Mouse (Mus musculus): ENCODE data around the gene Rnase9.
A peak's percentile ranks its signal among the peaks of the same experiment; 100 is the strongest.

- TF ChIP-seq TAL1 (IDR thresholded peaks at IDR 0.05; ENCODE audit: low read length) (no peak), GATA1 (IDR thresholded peaks at IDR 0.05; ENCODE audit: low read length) (peak; percentile 78)
Observed at GRCm38 (mm10) chr14:51088970-51089673, 47.5 kb upstream of the Rnase9 start.
